Mouse (Mus musculus): ENCODE data around the gene Rhobtb1. TPM values are rescaled to one million over a fixed set of nuclear protein-coding genes. Genes with fewer than 3 reads are reported as not detected.

Rhobtb1 gene
- polyA plus RNA-seq, 1 experiment from 2014 or later, result 15.2 TPM

DNA sequence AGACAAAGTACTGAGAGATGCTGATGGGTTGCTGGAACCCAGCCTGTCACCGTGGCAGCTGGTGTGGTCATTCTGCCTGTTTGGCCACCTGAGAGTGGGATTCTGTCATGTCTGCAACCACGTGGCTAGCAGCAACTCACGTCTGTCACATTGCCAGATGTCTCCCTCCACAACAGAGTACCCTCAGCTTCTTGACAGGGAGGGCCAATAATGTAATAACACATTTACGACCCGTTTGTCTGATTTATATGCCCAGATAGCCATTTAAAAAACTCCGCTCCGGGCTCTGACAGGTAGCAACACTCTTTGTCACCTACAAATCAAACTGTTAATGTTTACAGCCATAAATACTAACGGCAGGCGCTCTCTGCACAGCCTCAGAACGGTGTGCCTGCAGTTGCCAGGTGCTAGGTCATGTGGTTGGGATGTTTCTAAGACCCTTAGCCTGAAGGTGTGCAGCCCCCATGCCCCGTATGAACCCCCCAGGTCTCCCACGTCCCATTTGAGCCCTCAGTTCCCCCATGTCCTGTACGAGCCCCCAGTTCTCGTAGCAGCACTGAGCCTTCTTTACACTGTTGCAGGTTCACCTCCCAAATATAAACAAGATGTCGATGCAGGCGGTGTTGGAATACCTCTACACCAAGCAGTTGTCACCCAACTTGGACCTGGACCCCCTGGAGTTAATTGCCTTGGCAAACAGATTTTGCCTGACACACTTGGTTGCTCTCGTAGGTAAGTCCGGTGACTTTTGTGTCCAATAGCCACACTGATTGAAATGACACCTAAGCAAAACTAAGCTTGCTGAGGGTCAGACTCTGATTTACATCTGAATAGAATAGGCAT is 127.8 kb downstream of the Rhobtb1 start:
- H3K4me2 ChIP-seq (ENCODE audit: low read depth, low read length), result no peak overlapping the region
- H3K9me3 ChIP-seq (ENCODE audit: control insufficient read depth, low read length), result peaks cover 3% of the 10 kb centered on the region; the same call in 1 of the 2 replicates
- no peak overlapping the region for H3K9ac ChIP-seq (ENCODE audit: low read length)
- H3K27ac ChIP-seq (ENCODE audit: low read length), result no peak overlapping the region
- H3K4me1 ChIP-seq (replicated peaks; ENCODE audit: control insufficient read depth, insufficient read depth, low read length), result peaks cover 6% of the 10 kb centered on the region; the same call in 1 of the 2 replicates
- no peaks in the 10 kb centered on the region for H3K27me3 ChIP-seq (ENCODE audit: control insufficient read depth, insufficient read depth, low read depth, low read length)
- ATAC-seq (ENCODE audit: low read depth), result no peak
- peaks cover 7% of the 10 kb centered on the region for H3K36me3 ChIP-seq (ENCODE audit: control insufficient read depth, insufficient read depth, low read length)
- WGBS, result 74% methylated on average over 18 of the region's 18 CpGs
- no peak overlapping the region for H3K4me3 ChIP-seq (ENCODE audit: low read length)

DNA sequence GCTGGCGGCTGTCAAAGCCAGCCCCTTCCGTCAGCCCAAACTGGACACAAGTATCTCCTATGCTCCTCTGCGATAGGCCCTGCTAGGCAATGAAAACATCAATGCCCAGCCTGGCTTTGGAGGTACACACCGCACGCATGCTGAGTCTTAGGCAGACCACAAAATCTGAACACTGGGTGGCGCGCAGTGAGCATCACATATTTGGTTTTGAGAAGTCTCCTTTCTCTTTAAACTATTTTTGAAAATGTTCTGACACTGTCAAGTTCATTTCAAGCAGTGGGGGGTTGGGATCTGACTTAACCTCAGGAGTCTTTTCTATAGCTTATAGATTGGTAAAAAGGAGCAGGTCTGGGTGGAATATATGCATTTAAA is 128.4 kb downstream of the Rhobtb1 start:
- no peak for ATAC-seq (ENCODE audit: low read depth)
- H3K9ac ChIP-seq (ENCODE audit: low read length), result no peak overlapping the region
- WGBS, result 90% methylated on average over 7 of the region's 7 CpGs

GRCm38 (mm10) chr10:69286939-69287338 is 135.7 kb downstream of the Rhobtb1 start:
- H3K4me1 ChIP-seq (replicated peaks; ENCODE audit: control insufficient read depth, insufficient read depth, low read length), result no peaks in the 10 kb centered on the region
- no peak overlapping the region for H3K9ac ChIP-seq (ENCODE audit: low read length)
- no peaks in the 10 kb centered on the region for H3K9me3 ChIP-seq (ENCODE audit: control insufficient read depth, low read length)
- H3K27ac ChIP-seq (ENCODE audit: low read length), result no peak overlapping the region
- no peaks in the 10 kb centered on the region for H3K27me3 ChIP-seq (ENCODE audit: control insufficient read depth, insufficient read depth, low read depth, low read length)
- ATAC-seq (ENCODE audit: low read depth), result no peak
- H3K4me3 ChIP-seq (ENCODE audit: low read length), result no peak overlapping the region
- no peak overlapping the region for H3K4me2 ChIP-seq (ENCODE audit: low read depth, low read length)
- 89% methylated on average over 3 of the region's 3 CpGs for WGBS
- peaks cover 12% of the 10 kb centered on the region for H3K36me3 ChIP-seq (ENCODE audit: control insufficient read depth, insufficient read depth, low read length)

More for the DNA sequence above, 128.4 kb downstream of the Rhobtb1 start:
- no peak overlapping the region for H3K4me3 ChIP-seq (ENCODE audit: low read length)
- H3K9me3 ChIP-seq (ENCODE audit: control insufficient read depth, low read length), result peaks cover 3% of the 10 kb centered on the region; the same call in 1 of the 2 replicates
- H3K4me1 ChIP-seq (replicated peaks; ENCODE audit: control insufficient read depth, insufficient read depth, low read length), result peaks cover 3% of the 10 kb centered on the region; the same call in 1 of the 2 replicates
- H3K27ac ChIP-seq (ENCODE audit: low read length), result no peak overlapping the region
- H3K36me3 ChIP-seq (ENCODE audit: control insufficient read depth, insufficient read depth, low read length), result peaks cover 9% of the 10 kb centered on the region
- no peak overlapping the region for H3K4me2 ChIP-seq (ENCODE audit: low read depth, low read length)
- H3K27me3 ChIP-seq (ENCODE audit: control insufficient read depth, insufficient read depth, low read depth, low read length), result no peaks in the 10 kb centered on the region

DNA sequence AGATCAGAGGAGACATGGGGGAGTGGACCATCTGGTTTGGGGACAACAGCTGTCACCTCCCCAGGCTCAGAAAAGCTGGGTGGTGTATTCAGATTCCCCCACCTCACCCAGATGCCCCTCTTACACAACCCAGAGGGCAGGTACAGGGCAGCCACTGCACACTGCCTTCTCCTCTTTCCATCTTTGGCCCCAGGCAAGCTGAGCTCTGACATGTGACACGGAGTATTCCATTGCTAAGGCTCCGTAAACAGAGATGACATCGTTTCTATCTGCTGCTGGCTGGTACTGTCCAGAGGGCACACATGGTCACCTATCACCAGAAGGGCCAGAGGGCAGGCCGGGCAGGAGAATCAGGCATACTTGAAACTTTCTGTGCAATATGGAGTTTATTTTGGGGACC is 136.9 kb downstream of the Rhobtb1 start:
- Histone ChIP-seq H3K4me3 (ENCODE audit: low read length) (no peak overlapping the region), H3K27ac (ENCODE audit: low read length) (no peak overlapping the region), H3K4me1 (replicated peaks; ENCODE audit: control insufficient read depth, insufficient read depth, low read length) (no peaks in the 10 kb centered on the region), H3K27me3 (ENCODE audit: control insufficient read depth, insufficient read depth, low read depth, low read length) (no peaks in the 10 kb centered on the region), H3K4me2 (ENCODE audit: low read depth, low read length) (no peak overlapping the region), H3K9ac (ENCODE audit: low read length) (no peak overlapping the region), H3K9me3 (ENCODE audit: control insufficient read depth, low read length) (no peaks in the 10 kb centered on the region), H3K36me3 (ENCODE audit: control insufficient read depth, insufficient read depth, low read length) (peaks cover 12% of the 10 kb centered on the region)
- WGBS, result 69% methylated on average over 4 of the region's 4 CpGs
- ATAC-seq (ENCODE audit: low read depth), result no peak

GRCm38 (mm10) chr10:69288720-69289119 is 137.5 kb downstream of the Rhobtb1 start:
- no peaks in the 10 kb centered on the region for H3K27me3 ChIP-seq (ENCODE audit: control insufficient read depth, insufficient read depth, low read depth, low read length)
- H3K9me3 ChIP-seq (ENCODE audit: control insufficient read depth, low read length), result no peaks in the 10 kb centered on the region
- no peak overlapping the region for H3K9ac ChIP-seq (ENCODE audit: low read length)
- no peak overlapping the region for H3K4me2 ChIP-seq (ENCODE audit: low read depth, low read length)
- H3K36me3 ChIP-seq (ENCODE audit: control insufficient read depth, insufficient read depth, low read length), result peaks cover 12% of the 10 kb centered on the region
- no peak overlapping the region for H3K27ac ChIP-seq (ENCODE audit: low read length)
- no peaks in the 10 kb centered on the region for H3K4me1 ChIP-seq (replicated peaks; ENCODE audit: control insufficient read depth, insufficient read depth, low read length)
- ATAC-seq (ENCODE audit: low read depth), result no peak
- 79% methylated on average over 6 of the region's 6 CpGs for WGBS
- no peak overlapping the region for H3K4me3 ChIP-seq (ENCODE audit: low read length)

- no peak overlapping the region for H3K27ac ChIP-seq (ENCODE audit: low read length)
- 92% methylated on average over 8 of the region's 8 CpGs for WGBS
Observed at GRCm38 (mm10) chr10:69290736-69291135, 139.5 kb downstream of the Rhobtb1 start.

DNA sequence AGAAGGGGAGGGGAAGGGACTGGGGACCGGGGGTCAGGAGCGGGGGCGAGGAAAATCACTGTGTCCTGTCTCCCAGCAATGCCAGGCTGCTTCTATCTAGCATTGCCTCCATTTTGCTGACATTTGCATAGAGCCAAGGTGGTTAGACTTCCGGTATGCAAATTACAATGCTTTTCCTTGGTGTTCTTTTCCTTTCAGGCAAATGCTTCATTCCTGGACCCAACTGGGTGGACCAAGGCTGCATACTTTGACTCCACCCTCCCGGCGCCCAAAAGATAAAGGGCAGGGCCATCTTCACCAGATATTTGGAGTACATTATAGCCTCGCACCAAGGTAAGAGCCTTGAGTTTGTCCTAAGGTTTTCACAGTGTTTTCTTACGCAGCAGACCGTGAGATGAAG is 144.7 kb downstream of the Rhobtb1 start:
- Histone ChIP-seq H3K9me3 (ENCODE audit: control insufficient read depth, low read length) (no peaks in the 10 kb centered on the region), H3K27ac (ENCODE audit: low read length) (no peak overlapping the region), H3K9ac (ENCODE audit: low read length) (no peak overlapping the region), H3K36me3 (ENCODE audit: control insufficient read depth, insufficient read depth, low read length) (no peaks in the 10 kb centered on the region), H3K27me3 (ENCODE audit: control insufficient read depth, insufficient read depth, low read depth, low read length) (no peaks in the 10 kb centered on the region), H3K4me1 (replicated peaks; ENCODE audit: control insufficient read depth, insufficient read depth, low read length) (no peaks in the 10 kb centered on the region), H3K4me2 (ENCODE audit: low read depth, low read length) (no peak overlapping the region), H3K4me3 (ENCODE audit: low read length) (no peak overlapping the region)
- ATAC-seq (ENCODE audit: low read depth), result no peak
- 73% methylated on average over 9 of the region's 9 CpGs for WGBS

More at GRCm38 (mm10) chr10:69290736-69291135, 139.5 kb downstream of the Rhobtb1 start:
- Histone ChIP-seq H3K9ac (ENCODE audit: low read length) (no peak overlapping the region), H3K9me3 (ENCODE audit: control insufficient read depth, low read length) (no peaks in the 10 kb centered on the region), H3K4me3 (ENCODE audit: low read length) (no peak overlapping the region), H3K36me3 (ENCODE audit: control insufficient read depth, insufficient read depth, low read length) (peaks cover 7% of the 10 kb centered on the region; the same call in 1 of the 2 replicates), H3K4me1 (replicated peaks; ENCODE audit: control insufficient read depth, insufficient read depth, low read length) (no peaks in the 10 kb centered on the region), H3K27me3 (ENCODE audit: control insufficient read depth, insufficient read depth, low read depth, low read length) (no peaks in the 10 kb centered on the region), H3K4me2 (ENCODE audit: low read depth, low read length) (no peak overlapping the region)
- ATAC-seq (ENCODE audit: low read depth), result no peak

DNA sequence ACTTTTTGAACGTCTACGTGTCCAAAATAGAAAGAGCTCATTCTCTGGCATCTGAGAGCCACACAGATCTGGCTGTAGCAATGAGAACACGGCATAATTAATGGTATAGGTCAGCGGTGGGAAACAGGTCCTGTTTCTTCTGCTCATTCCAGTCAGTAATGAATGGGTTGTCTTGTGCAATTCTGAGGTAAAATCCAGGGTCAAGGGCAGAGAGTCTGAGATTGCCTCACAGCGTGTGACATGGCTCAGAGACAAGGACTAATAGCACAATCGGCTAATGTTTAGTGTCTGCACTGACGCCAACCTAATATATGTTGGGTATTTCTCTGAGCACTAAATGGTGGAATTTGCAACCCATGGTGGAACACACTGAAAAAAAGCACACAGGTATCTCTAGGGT is 148.8 kb downstream of the Rhobtb1 start:
- Histone ChIP-seq H3K4me1 (replicated peaks; ENCODE audit: control insufficient read depth, insufficient read depth, low read length) (no peaks in the 10 kb centered on the region), H3K4me2 (ENCODE audit: low read depth, low read length) (no peak overlapping the region), H3K36me3 (ENCODE audit: control insufficient read depth, insufficient read depth, low read length) (no peaks in the 10 kb centered on the region), H3K9ac (ENCODE audit: low read length) (no peak overlapping the region), H3K9me3 (ENCODE audit: control insufficient read depth, low read length) (no peaks in the 10 kb centered on the region), H3K27ac (ENCODE audit: low read length) (no peak overlapping the region), H3K27me3 (ENCODE audit: control insufficient read depth, insufficient read depth, low read depth, low read length) (no peaks in the 10 kb centered on the region), H3K4me3 (ENCODE audit: low read length) (no peak overlapping the region)
- WGBS, result 85% methylated on average over 7 of the region's 7 CpGs
- ATAC-seq (ENCODE audit: low read depth), result no peak

DNA sequence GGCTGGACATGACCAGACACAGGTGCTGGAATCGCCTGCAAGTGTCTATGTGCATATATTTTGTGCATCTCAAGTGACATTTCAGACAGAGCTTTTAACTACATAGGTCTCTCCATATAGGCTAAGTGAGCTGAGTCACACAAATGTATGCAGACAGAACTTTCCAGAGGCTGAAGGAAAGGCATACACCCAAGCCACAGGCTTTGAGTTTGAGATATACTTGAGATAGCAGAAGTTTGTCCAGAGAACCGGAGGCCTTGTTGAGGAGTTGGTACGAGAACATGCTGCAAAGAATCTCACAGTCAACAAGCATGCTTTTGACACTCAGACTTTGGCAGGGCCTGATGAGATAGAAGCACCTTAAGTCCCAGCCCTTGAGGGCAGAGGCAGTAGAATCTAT is 151.4 kb downstream of the Rhobtb1 start:
- Histone ChIP-seq H3K36me3 (ENCODE audit: control insufficient read depth, insufficient read depth, low read length) (no peaks in the 10 kb centered on the region), H3K4me1 (replicated peaks; ENCODE audit: control insufficient read depth, insufficient read depth, low read length) (peaks cover 5% of the 10 kb centered on the region; the same call in 1 of the 2 replicates), H3K4me2 (ENCODE audit: low read depth, low read length) (no peak overlapping the region), H3K9ac (ENCODE audit: low read length) (no peak overlapping the region), H3K4me3 (ENCODE audit: low read length) (no peak overlapping the region), H3K27ac (ENCODE audit: low read length) (no peak overlapping the region), H3K9me3 (ENCODE audit: control insufficient read depth, low read length) (no peaks in the 10 kb centered on the region), H3K27me3 (ENCODE audit: control insufficient read depth, insufficient read depth, low read depth, low read length) (no peaks in the 10 kb centered on the region)
- ATAC-seq (ENCODE audit: low read depth), result no peak
- 61% methylated on average over 3 of the region's 3 CpGs for WGBS
